Mouse (Mus musculus) intestine, embryonic 15.5 days (tissue): ENCODE data around the gene Xpnpep1. TPM values are rescaled to one million over a fixed set of nuclear protein-coding genes. Genes with fewer than 3 reads are reported as not detected.

Experiments used
- ATAC-seq: fragments of 200-750 bp; cut with Nextera tagmentation; 2 replicates; pipeline ENCODE4 v1.8.0; 2017; ENCODE audit warnings: moderate TSS enrichment, moderate library complexity
- H3K27ac ChIP-seq: fragments of 300-500 bp; sonication (generic); 2 replicates; pipeline ENCODE4 v1.5.1; 2015; ENCODE audit warnings: mild to moderate bottlenecking, inconsistent platforms
- H3K27me3 ChIP-seq: fragments of 300-500 bp; sonication (generic); replicated peaks from 2 replicates; pipeline ENCODE4 v1.6.1; 2015; ENCODE audit warnings: inconsistent platforms
- H3K36me3 ChIP-seq: fragments of 300-500 bp; sonication (generic); 2 replicates; pipeline ENCODE4 v1.6.1; 2015; ENCODE audit warnings: inconsistent platforms
- H3K4me1 ChIP-seq: fragments of 300-500 bp; sonication (generic); replicated peaks from 2 replicates; pipeline ENCODE4 v1.6.1; 2015; ENCODE audit warnings: inconsistent platforms
- H3K4me2 ChIP-seq: fragments of 300-500 bp; sonication (generic); replicated peaks from 2 replicates; pipeline ENCODE4 v1.6.1; 2015; ENCODE audit warnings: mild to moderate bottlenecking, inconsistent platforms
- H3K4me3 ChIP-seq: fragments of 300-500 bp; sonication (generic); replicated peaks from 2 replicates; pipeline ENCODE4 v1.5.1; 2015; ENCODE audit warnings: inconsistent platforms
- H3K9ac ChIP-seq: fragments of 300-500 bp; sonication (generic); 2 replicates; pipeline ENCODE4 v1.6.1; 2015; ENCODE audit warnings: inconsistent platforms
- H3K9me3 ChIP-seq: fragments of 300-500 bp; sonication (generic); 2 replicates; pipeline ENCODE4 v1.6.1; 2016; ENCODE audit warnings: inconsistent platforms
- WGBS: fragments of 180-500 bp; shearing (Covaris S2); methylation state at CpG from one replicate; pipeline ENCODE4 v1.1.7; 2015; 5-methylcytosine and 5-hydroxymethylcytosine counted together
- polyA plus RNA-seq: library from polyadenylated mRNA; unstranded; fragments of >200 nt; fragmentation: Nextera tagmentation; extraction: Ambion mirVana; gene quantifications from 2 replicates; pipeline ENCODE4 v1.2.1, GENCODE M21; 2015

Xpnpep1 gene
- polyA plus RNA-seq, 1 experiment from 2014 or later: 206 TPM

DNA sequence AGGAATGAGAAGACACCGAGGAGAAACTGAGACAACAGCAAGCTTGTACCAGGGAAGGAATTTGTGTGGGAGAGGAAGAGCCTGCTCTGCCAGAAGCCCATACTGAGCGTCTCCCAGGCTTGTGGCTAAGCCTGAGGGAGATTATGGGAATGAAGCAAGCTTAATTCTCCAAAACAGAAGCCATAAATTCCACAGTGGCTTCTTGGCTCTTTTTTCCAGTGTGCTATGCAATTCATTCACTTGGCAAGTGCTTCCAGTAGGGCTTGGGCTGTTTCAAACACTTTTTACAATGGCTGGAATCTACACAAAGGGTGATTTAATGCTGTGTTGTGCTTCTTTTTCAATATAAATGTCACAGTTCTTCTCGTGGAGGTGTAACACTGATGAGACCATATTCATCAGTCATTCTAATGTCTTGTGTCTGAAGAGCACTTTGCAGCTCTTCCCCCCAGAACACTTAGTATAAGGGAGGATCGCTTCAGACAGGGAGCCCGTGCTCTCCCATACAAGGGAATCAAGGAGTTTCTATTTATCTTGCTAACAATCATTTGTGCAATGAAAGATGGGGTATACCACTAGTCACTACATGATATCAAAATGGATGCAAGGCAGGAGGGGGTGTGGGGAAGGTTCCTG lies 148.1 kb downstream of the Xpnpep1 start:
- Histone ChIP-seq H3K4me2 (no peak overlapping the region), H3K4me3 (no peak overlapping the region), H3K27ac (no peak overlapping the region), H3K9ac (no peak overlapping the region), H3K27me3 (no peaks in the 10 kb centered on the region), H3K36me3 (no peaks in the 10 kb centered on the region), H3K9me3 (no peaks in the 10 kb centered on the region), H3K4me1 (no peaks in the 10 kb centered on the region)
- no peak for ATAC-seq
- WGBS: 47% methylated on average over 5 of the region's 5 CpGs

Other genes with a start within 250 kb of the Xpnpep1 start
- 119 and 133 TPM in 2 replicates for gene Add3, start 100.2 kb upstream of the Xpnpep1 start, polyA plus RNA-seq